Mouse (Mus musculus) hindbrain, embryonic 14.5 days (tissue): ENCODE data around the gene Eps8. TPM values are rescaled to one million over a fixed set of nuclear protein-coding genes. Genes with fewer than 3 reads are reported as not detected.

ENCODE experiments used
- ATAC-seq: fragments of 200-750 bp; cut with Nextera tagmentation; 2 replicates; pipeline ENCODE4 v1.8.0; 2017; ENCODE audit warnings: moderate number of reproducible peaks, mild to moderate bottlenecking, moderate TSS enrichment, moderate library complexity; ENCODE audit not compliant: low FRiP score
- DNase-seq: peaks from one replicate; pipeline ENCODE4 v3.0.0-alpha.2; 2015; ENCODE audit warnings: low spot score
- H3K27ac ChIP-seq: fragments of 300-500 bp; sonication (generic); 2 replicates; pipeline ENCODE4 v1.5.1; 2014; ENCODE audit warnings: mild to moderate bottlenecking, moderate library complexity
- H3K27me3 ChIP-seq: fragments of 300-500 bp; sonication (generic); 2 replicates; pipeline ENCODE4 v1.6.1; 2014; ENCODE audit warnings: mild to moderate bottlenecking, low read length, mixed read lengths; ENCODE audit not compliant: control insufficient read depth, insufficient read depth
- H3K36me3 ChIP-seq: fragments of 300-500 bp; sonication (generic); replicated peaks from 2 replicates; pipeline ENCODE4 v1.6.1; 2014; ENCODE audit not compliant: control insufficient read depth, insufficient read depth
- H3K4me1 ChIP-seq: fragments of 300-500 bp; sonication (generic); replicated peaks from 2 replicates; pipeline ENCODE4 v1.6.1; 2014; ENCODE audit warnings: antibody characterized with exemption, low read length, mixed read lengths; ENCODE audit not compliant: control insufficient read depth, insufficient read depth
- H3K4me2 ChIP-seq: fragments of 300-500 bp; sonication (generic); replicated peaks from 2 replicates; pipeline ENCODE4 v1.6.1; 2014; ENCODE audit warnings: mild to moderate bottlenecking, moderate library complexity
- H3K4me3 ChIP-seq: fragments of 300-500 bp; sonication (generic); replicated peaks from 2 replicates; pipeline ENCODE4 v1.5.1; 2014; ENCODE audit warnings: mild to moderate bottlenecking, low read length
- H3K9ac ChIP-seq: fragments of 300-500 bp; sonication (generic); 2 replicates; pipeline ENCODE4 v1.6.1; 2014
- H3K9me3 ChIP-seq: fragments of 300-500 bp; sonication (generic); 2 replicates; pipeline ENCODE4 v1.6.1; 2016; ENCODE audit warnings: low read length; ENCODE audit not compliant: control insufficient read depth
- WGBS: fragments of 180-500 bp; shearing (Covaris S2); extraction: QIAGEN DNeasy Blood & Tissue Kit; methylation state at CpG from one replicate; pipeline ENCODE4 v1.1.7; 2014; 5-methylcytosine and 5-hydroxymethylcytosine counted together
- polyA plus RNA-seq: library from polyadenylated mRNA; unstranded; fragments of >200 nt; fragmentation: Nextera tagmentation; extraction: Ambion mirVana; gene quantifications from 2 replicates; pipeline ENCODE4 v1.2.1, GENCODE M21; 2014

The Eps8 gene
- polyA plus RNA-seq, 1 experiment from 2014 or later: 20.2 TPM

- Histone ChIP-seq H3K4me3 (no peak overlapping the region), H3K27me3 (no peaks in the 10 kb centered on the region), H3K4me1 (0 out of 2 replicates have a peak, but pooled peaks cover 4% of the 10 kb centered on the region), H3K27ac (no peak overlapping the region), H3K9ac (no peak overlapping the region), H3K36me3 (no peaks in the 10 kb centered on the region), H3K9me3 (no peaks in the 10 kb centered on the region), H3K4me2 (no peak overlapping the region)
- ATAC-seq (no peak), DNase-seq (no peak)
- 90% methylated on average over 5 of the region's 5 CpGs for WGBS
Observed at GRCm38 (mm10) chr6:137548613-137549012, 106.1 kb downstream of the Eps8 start.

GRCm38 (mm10) chr6:137547555-137547954, 107.1 kb downstream of the Eps8 start:
- Histone ChIP-seq H3K4me3 (no peak overlapping the region), H3K27me3 (no peaks in the 10 kb centered on the region), H3K36me3 (no peaks in the 10 kb centered on the region), H3K9ac (no peak overlapping the region), H3K4me1 (peaks cover 9% of the 10 kb centered on the region; the same call in 1 of the 2 replicates), H3K27ac (no peak overlapping the region), H3K4me2 (no peak overlapping the region), H3K9me3 (no peaks in the 10 kb centered on the region)
- DNase-seq (no peak), ATAC-seq (no peak)
- 85% methylated on average over 2 of the region's 2 CpGs for WGBS

GRCm38 (mm10) chr6:137546101-137546500, 108.6 kb downstream of the Eps8 start:
- no peak overlapping the region for H3K27ac ChIP-seq
- H3K9me3 ChIP-seq: no peaks in the 10 kb centered on the region
- H3K4me1 ChIP-seq: peaks cover 12% of the 10 kb centered on the region; the same call in 1 of the 2 replicates
- no peaks in the 10 kb centered on the region for H3K36me3 ChIP-seq
- WGBS: 88% methylated on average over 6 of the region's 6 CpGs
- ATAC-seq (no peak), DNase-seq (no peak)
- H3K27me3 ChIP-seq: no peaks in the 10 kb centered on the region
- no peak overlapping the region for H3K4me2 ChIP-seq
- no peak overlapping the region for H3K9ac ChIP-seq
- H3K4me3 ChIP-seq: no peak overlapping the region

- Histone ChIP-seq H3K36me3 (no peaks in the 10 kb centered on the region), H3K9ac (no peak overlapping the region), H3K27me3 (no peaks in the 10 kb centered on the region), H3K4me3 (no peak overlapping the region), H3K9me3 (no peaks in the 10 kb centered on the region), H3K27ac (no peak overlapping the region), H3K4me2 (no peak overlapping the region), H3K4me1 (peaks cover 12% of the 10 kb centered on the region; the same call in 1 of the 2 replicates)
- no peak for DNase-seq
- 75% methylated on average over 3 of the region's 3 CpGs for WGBS
- no peak for ATAC-seq
Observed at GRCm38 (mm10) chr6:137545341-137545740, 109.3 kb downstream of the Eps8 start.

- WGBS: 4% methylated on average over 10 of the region's 10 CpGs
- DNase-seq (peak; percentile 41), ATAC-seq (peak; percentile 77; the same call in 1 of the 2 replicates)
- Histone ChIP-seq H3K4me2 (0 out of 2 replicates have a peak overlapping the region, but pooled peaks have one; percentile 5), H3K27me3 (no peaks in the 10 kb centered on the region), H3K4me1 (peaks cover 9% of the 10 kb centered on the region; the same call in 1 of the 2 replicates), H3K9me3 (no peaks in the 10 kb centered on the region), H3K9ac (no peak overlapping the region), H3K36me3 (no peaks in the 10 kb centered on the region), H3K27ac (no peak overlapping the region; the same call in 1 of the 2 replicates), H3K4me3 (no peak overlapping the region)
Observed at GRCm38 (mm10) chr6:137542231-137543152, 112.2 kb downstream of the Eps8 start.

GRCm38 (mm10) chr6:137541216-137542176, 113.2 kb downstream of the Eps8 start:
- Histone ChIP-seq H3K27ac (no peak overlapping the region), H3K4me2 (no peak overlapping the region), H3K4me3 (no peak overlapping the region), H3K27me3 (no peaks in the 10 kb centered on the region), H3K9me3 (no peaks in the 10 kb centered on the region), H3K36me3 (no peaks in the 10 kb centered on the region), H3K9ac (no peak overlapping the region), H3K4me1 (peaks cover 9% of the 10 kb centered on the region; the same call in 1 of the 2 replicates)
- 58% methylated on average over 17 of the region's 17 CpGs for WGBS
- DNase-seq: no peak
- no peak for ATAC-seq

- H3K4me1 ChIP-seq: peaks cover 9% of the 10 kb centered on the region; the same call in 1 of the 2 replicates
- H3K4me2 ChIP-seq: no peak overlapping the region
- peaks cover 3% of the 10 kb centered on the region; the same call in 1 of the 2 replicates for H3K9me3 ChIP-seq
- no peak overlapping the region for H3K27ac ChIP-seq
- no peaks in the 10 kb centered on the region for H3K27me3 ChIP-seq
- ATAC-seq (no peak), DNase-seq (no peak)
- no peaks in the 10 kb centered on the region for H3K36me3 ChIP-seq
- H3K4me3 ChIP-seq: no peak overlapping the region
- WGBS: 85% methylated on average over 5 of the region's 5 CpGs
- H3K9ac ChIP-seq: no peak overlapping the region
Observed at GRCm38 (mm10) chr6:137540800-137541199, 113.9 kb downstream of the Eps8 start.

GRCm38 (mm10) chr6:137540346-137540745, 114.3 kb downstream of the Eps8 start:
- H3K27ac ChIP-seq: no peak overlapping the region
- peaks cover 9% of the 10 kb centered on the region; the same call in 1 of the 2 replicates for H3K4me1 ChIP-seq
- no peak overlapping the region for H3K4me3 ChIP-seq
- WGBS: 86% methylated on average over 6 of the region's 6 CpGs
- H3K9me3 ChIP-seq: peaks cover 5% of the 10 kb centered on the region; the same call in 1 of the 2 replicates
- H3K27me3 ChIP-seq: no peaks in the 10 kb centered on the region
- DNase-seq (no peak), ATAC-seq (no peak)
- H3K4me2 ChIP-seq: no peak overlapping the region
- no peaks in the 10 kb centered on the region for H3K36me3 ChIP-seq
- no peak overlapping the region for H3K9ac ChIP-seq
